Mouse (Mus musculus): Measurements from ENCODE around the gene Nol4l. TPM values are rescaled to one million over a fixed set of nuclear protein-coding genes. Genes with fewer than 3 reads are reported as not detected.

Gene Nol4l
- 0.99 and 1.1 TPM in 2 replicates for polyA plus RNA-seq (2012)

DNA sequence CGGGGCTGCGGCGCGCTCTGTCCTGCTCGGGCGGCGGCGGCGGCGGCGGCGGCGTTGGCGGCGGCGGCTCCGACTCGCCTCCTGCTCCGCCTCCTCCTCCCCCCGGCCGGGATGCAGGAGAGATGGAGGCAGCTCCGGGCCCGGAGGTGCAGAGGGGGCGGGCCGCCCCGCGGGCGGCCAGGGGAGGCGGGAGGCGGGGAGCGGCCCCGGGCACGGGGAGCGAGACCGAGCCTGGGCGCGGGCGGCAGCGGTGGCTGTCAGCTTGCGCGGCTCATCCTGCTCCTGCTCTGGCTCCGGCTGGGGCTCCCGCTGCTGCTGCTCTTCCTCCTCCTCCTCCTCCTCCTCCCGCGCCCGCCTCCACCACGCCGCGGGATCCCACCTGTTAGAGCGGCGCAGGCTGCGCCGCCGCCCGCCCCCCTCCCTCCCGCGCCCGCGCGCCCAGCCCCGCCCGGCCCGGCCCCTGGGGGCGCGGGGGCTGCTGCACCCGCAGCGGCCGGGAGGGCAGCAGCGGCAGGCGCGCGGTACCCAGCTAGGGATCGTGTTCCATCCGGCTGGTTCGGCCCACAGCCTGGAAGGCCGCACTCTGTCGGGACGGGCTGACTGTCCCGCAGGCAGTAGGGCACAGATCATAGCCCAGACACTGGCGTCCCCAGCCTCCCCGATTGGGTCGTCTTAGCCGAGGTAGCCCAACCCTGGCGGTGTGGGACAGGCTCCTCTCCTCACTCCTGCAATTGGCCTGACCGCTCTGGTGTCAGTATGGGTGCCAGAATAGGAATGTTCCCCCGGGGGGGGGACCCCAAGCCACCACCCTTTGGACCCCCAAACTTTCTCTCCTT, at the start of gene Nol4l:
TSS of gene Nol4l (minus strand) at position 41 of the 836 bp plus-strand sequence.
- peaks cover 4% of the 10 kb centered on the region for H3K9me3 ChIP-seq (ENCODE audit: control insufficient read depth, low read length)
- peak within 1 kb of the TSS; percentile 88 for H3K4me3 ChIP-seq (replicated peaks)
- TF ChIP-seq TAL1 (IDR thresholded peaks at IDR 0.05; ENCODE audit: low read length) (no peak), GATA1 (IDR thresholded peaks at IDR 0.05; ENCODE audit: low read length) (no peak)
- peaks cover 67% of the 10 kb centered on the region for H3K4me1 ChIP-seq (ENCODE audit: control insufficient read depth)
- H3K36me3 ChIP-seq (ENCODE audit: control insufficient read depth), result peaks cover 8% of the 10 kb centered on the region
- peaks cover 18% of the 10 kb centered on the region for H3K27me3 ChIP-seq (ENCODE audit: control insufficient read depth)

DNA sequence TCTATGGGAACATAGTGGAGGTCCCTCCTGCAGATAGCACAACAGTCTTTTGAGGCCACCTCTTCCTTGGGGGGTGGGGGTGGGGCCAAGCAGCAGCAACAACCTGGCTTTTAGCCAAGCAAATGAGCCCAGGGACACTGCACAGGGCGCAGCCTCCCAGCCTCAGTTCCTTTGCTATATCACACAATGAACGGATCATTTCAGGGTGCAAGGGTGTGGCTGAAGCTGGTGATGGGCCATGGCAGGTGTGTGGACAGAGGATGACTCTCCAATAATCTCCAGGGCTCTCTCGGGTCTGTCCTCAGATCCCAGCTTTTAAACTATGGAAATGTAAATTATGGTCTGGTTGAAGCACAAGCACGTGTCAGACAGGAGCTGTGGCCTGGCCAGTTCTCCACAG, 47.4 kb upstream of the Nol4l start:
- Histone ChIP-seq H3K27me3 (ENCODE audit: control insufficient read depth) (no peaks in the 10 kb centered on the region), H3K9me3 (ENCODE audit: control insufficient read depth, low read length) (no peaks in the 10 kb centered on the region), H3K4me3 (replicated peaks) (no peak overlapping the region), H3K36me3 (ENCODE audit: control insufficient read depth) (no peaks in the 10 kb centered on the region), H3K4me1 (ENCODE audit: control insufficient read depth) (peaks cover 79% of the 10 kb centered on the region)
- TF ChIP-seq TAL1 (IDR thresholded peaks at IDR 0.05; ENCODE audit: low read length) (no peak), GATA1 (IDR thresholded peaks at IDR 0.05; ENCODE audit: low read length) (no peak)

GRCm38 (mm10) chr2:153576150-153576549, 46.4 kb upstream of the Nol4l start:
- Histone ChIP-seq H3K9me3 (ENCODE audit: control insufficient read depth, low read length) (no peaks in the 10 kb centered on the region), H3K4me1 (ENCODE audit: control insufficient read depth) (peaks cover 76% of the 10 kb centered on the region), H3K27me3 (ENCODE audit: control insufficient read depth) (no peaks in the 10 kb centered on the region), H3K4me3 (replicated peaks) (no peak overlapping the region), H3K36me3 (ENCODE audit: control insufficient read depth) (no peaks in the 10 kb centered on the region)
- TF ChIP-seq GATA1 (IDR thresholded peaks at IDR 0.05; ENCODE audit: low read length) (no peak), TAL1 (IDR thresholded peaks at IDR 0.05; ENCODE audit: low read length) (no peak)

- H3K27me3 ChIP-seq (ENCODE audit: control insufficient read depth), result no peaks in the 10 kb centered on the region
- TF ChIP-seq TAL1 (IDR thresholded peaks at IDR 0.05; ENCODE audit: low read length) (no peak), GATA1 (IDR thresholded peaks at IDR 0.05; ENCODE audit: low read length) (no peak)
- no peaks in the 10 kb centered on the region for H3K9me3 ChIP-seq (ENCODE audit: control insufficient read depth, low read length)
- peaks cover 72% of the 10 kb centered on the region for H3K4me1 ChIP-seq (ENCODE audit: control insufficient read depth)
- no peak overlapping the region for H3K4me3 ChIP-seq (replicated peaks)
- no peaks in the 10 kb centered on the region for H3K36me3 ChIP-seq (ENCODE audit: control insufficient read depth)
Measured at GRCm38 (mm10) chr2:153575554-153575953, 45.8 kb upstream of the Nol4l start.

DNA sequence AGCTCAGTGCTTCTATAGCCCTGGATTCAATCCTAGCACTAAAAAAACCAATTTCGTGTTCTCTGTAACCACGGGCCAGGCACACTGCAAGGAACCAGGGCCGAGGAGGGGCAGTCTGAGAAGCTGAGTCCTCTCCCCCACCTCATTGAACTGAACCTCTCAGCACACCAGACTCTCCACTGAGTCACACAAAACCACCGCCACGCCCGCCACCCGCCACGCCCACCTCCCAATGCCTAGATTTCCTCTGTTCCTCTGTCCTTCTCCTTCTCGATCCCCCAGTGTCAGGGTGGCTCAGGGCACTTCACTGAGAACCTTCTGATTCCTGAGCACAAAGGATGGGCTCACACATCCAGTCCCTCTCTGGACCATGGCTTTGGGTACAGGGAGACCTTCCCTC, 43.3 kb upstream of the Nol4l start:
- H3K9me3 ChIP-seq (ENCODE audit: control insufficient read depth, low read length), result no peaks in the 10 kb centered on the region
- H3K4me3 ChIP-seq (replicated peaks), result no peak overlapping the region
- TF ChIP-seq TAL1 (IDR thresholded peaks at IDR 0.05; ENCODE audit: low read length), result no peak
- TF ChIP-seq GATA1 (IDR thresholded peaks at IDR 0.05; ENCODE audit: low read length), result no peak
- H3K36me3 ChIP-seq (ENCODE audit: control insufficient read depth), result no peaks in the 10 kb centered on the region
- peaks cover 79% of the 10 kb centered on the region for H3K4me1 ChIP-seq (ENCODE audit: control insufficient read depth)
- no peaks in the 10 kb centered on the region for H3K27me3 ChIP-seq (ENCODE audit: control insufficient read depth)

- TF ChIP-seq GATA1 (IDR thresholded peaks at IDR 0.05; ENCODE audit: low read length) (peak; percentile 40), TAL1 (IDR thresholded peaks at IDR 0.05; ENCODE audit: low read length) (peak; percentile 75)
- H3K4me1 ChIP-seq (ENCODE audit: control insufficient read depth), result peaks cover 67% of the 10 kb centered on the region
- H3K36me3 ChIP-seq (ENCODE audit: control insufficient read depth), result no peaks in the 10 kb centered on the region
- no peaks in the 10 kb centered on the region for H3K27me3 ChIP-seq (ENCODE audit: control insufficient read depth)
- peak overlapping the region; percentile 11 for H3K4me3 ChIP-seq (replicated peaks)
- no peaks in the 10 kb centered on the region for H3K9me3 ChIP-seq (ENCODE audit: control insufficient read depth, low read length)
Measured at GRCm38 (mm10) chr2:153568541-153568940, 38.8 kb upstream of the Nol4l start.

DNA sequence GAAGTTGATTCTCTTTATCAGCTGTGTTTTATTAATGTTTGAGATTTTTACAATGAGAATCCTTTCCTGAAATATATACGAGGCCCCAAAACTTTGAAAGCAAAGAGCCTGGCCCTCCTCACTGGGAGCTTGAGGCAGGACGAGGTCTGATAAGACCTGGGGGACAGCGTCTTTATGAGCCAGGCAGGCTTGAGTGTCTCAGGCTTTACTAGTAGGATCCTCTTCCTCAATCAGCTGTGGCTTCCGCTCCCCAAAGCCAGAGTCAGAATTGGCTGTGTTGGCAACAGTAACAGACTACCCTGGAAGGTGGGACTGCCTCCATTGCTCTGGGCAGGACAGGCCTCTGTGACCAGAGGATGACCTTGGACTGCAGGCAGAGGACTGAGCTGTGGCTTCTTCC, 38.2 kb upstream of the Nol4l start:
- Histone ChIP-seq H3K9me3 (ENCODE audit: control insufficient read depth, low read length) (no peaks in the 10 kb centered on the region), H3K4me3 (replicated peaks) (no peak overlapping the region)

GRCm38 (mm10) chr2:153564343-153564742, 34.6 kb upstream of the Nol4l start:
- Histone ChIP-seq H3K4me3 (replicated peaks) (no peak overlapping the region), H3K9me3 (ENCODE audit: control insufficient read depth, low read length) (no peaks in the 10 kb centered on the region), H3K4me1 (ENCODE audit: control insufficient read depth) (peaks cover 70% of the 10 kb centered on the region), H3K27me3 (ENCODE audit: control insufficient read depth) (peaks cover 19% of the 10 kb centered on the region), H3K36me3 (ENCODE audit: control insufficient read depth) (no peaks in the 10 kb centered on the region)
- TF ChIP-seq GATA1 (IDR thresholded peaks at IDR 0.05; ENCODE audit: low read length), result no peak
- TF ChIP-seq TAL1 (IDR thresholded peaks at IDR 0.05; ENCODE audit: low read length), result no peak

More for the DNA sequence above, 38.2 kb upstream of the Nol4l start:
- Histone ChIP-seq H3K27me3 (ENCODE audit: control insufficient read depth) (no peaks in the 10 kb centered on the region), H3K36me3 (ENCODE audit: control insufficient read depth) (no peaks in the 10 kb centered on the region), H3K4me1 (ENCODE audit: control insufficient read depth) (peaks cover 61% of the 10 kb centered on the region)
- no peak for TF ChIP-seq TAL1 (IDR thresholded peaks at IDR 0.05; ENCODE audit: low read length)
- no peak for TF ChIP-seq GATA1 (IDR thresholded peaks at IDR 0.05; ENCODE audit: low read length)

DNA sequence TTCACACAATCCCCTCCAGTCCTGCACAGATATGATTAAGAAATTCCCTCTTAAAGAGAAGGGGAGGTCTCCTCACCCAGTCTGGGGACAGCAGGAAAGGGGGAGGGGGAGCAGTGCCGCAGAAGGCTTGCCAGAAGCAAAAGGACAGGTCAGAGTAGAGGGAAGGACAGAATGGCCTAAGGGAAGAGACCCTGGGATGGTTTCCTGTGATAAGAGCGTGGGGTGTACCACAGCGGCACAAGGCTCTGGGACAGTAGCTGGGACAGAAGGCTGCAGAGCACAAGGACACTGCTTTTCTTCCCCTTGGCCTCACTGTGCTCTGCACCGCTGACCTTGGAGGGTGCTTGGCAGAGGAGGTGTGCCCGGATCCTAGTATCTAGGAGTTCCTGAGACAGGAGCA, 31.8 kb upstream of the Nol4l start:
- peak overlapping the region; percentile 47 for H3K4me3 ChIP-seq (replicated peaks)
- H3K27me3 ChIP-seq (ENCODE audit: control insufficient read depth), result peaks cover 19% of the 10 kb centered on the region
- no peaks in the 10 kb centered on the region for H3K9me3 ChIP-seq (ENCODE audit: control insufficient read depth, low read length)
- TF ChIP-seq GATA1 (IDR thresholded peaks at IDR 0.05; ENCODE audit: low read length), result no peak
- H3K36me3 ChIP-seq (ENCODE audit: control insufficient read depth), result no peaks in the 10 kb centered on the region
- peaks cover 67% of the 10 kb centered on the region for H3K4me1 ChIP-seq (ENCODE audit: control insufficient read depth)
